Mouse (Mus musculus) splenic B cell, adult 2 months (primary cell): ENCODE results near the gene Gtdc1.

Experiments used
- DNase-seq: peaks from one replicate; pipeline ENCODE4 v3.0.0-alpha.2; 2011; ENCODE audit warnings: low read depth, low spot score
- H3K27me3 ChIP-seq: 2 replicates; pipeline ENCODE4 v1.6.1; 2012; ENCODE audit warnings: mild to moderate bottlenecking, low read length, moderate library complexity, mixed read lengths; ENCODE audit not compliant: control insufficient read depth, poor library complexity, insufficient read depth, severe bottlenecking
- H3K36me3 ChIP-seq: 2 replicates; pipeline ENCODE4 v1.6.1; 2012; ENCODE audit warnings: mild to moderate bottlenecking, low read length, moderate library complexity, mixed read lengths; ENCODE audit not compliant: control insufficient read depth, poor library complexity, insufficient read depth, severe bottlenecking

Gene Gtdc1

DNA sequence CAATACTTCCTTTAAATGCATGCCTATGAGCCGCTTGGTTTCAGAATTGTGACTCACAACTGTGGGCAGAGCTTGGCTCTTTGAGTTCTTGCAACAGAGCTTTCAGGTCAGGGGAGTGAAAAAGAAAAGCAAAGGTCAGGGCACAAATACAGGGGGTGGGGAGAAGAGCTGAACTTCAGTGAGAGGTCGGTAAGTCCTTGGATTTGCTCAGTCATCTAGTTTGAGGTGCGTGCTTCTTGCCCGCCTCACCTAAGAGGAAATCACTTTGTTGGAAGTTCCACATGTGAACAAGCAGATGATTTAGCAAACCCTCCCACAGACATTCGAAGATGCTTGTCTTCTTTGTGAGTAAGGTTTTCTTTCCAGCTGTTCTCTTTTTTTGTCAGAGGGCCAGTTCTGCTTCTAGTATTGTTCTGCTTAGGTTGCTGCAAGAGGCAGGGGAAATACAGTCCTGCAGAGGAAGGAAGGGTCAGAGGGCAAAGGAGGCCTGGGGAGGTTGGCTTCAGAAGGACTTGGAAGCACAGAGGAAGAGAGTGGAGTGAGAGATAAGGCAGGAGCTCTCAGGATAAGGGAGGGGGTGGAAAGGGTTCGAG, 25.5 kb upstream of the Gtdc1 start:
- Histone ChIP-seq H3K36me3 (no peaks in the 10 kb centered on the region), H3K27me3 (no peaks in the 10 kb centered on the region)
- peak; percentile 15 for DNase-seq

DNA sequence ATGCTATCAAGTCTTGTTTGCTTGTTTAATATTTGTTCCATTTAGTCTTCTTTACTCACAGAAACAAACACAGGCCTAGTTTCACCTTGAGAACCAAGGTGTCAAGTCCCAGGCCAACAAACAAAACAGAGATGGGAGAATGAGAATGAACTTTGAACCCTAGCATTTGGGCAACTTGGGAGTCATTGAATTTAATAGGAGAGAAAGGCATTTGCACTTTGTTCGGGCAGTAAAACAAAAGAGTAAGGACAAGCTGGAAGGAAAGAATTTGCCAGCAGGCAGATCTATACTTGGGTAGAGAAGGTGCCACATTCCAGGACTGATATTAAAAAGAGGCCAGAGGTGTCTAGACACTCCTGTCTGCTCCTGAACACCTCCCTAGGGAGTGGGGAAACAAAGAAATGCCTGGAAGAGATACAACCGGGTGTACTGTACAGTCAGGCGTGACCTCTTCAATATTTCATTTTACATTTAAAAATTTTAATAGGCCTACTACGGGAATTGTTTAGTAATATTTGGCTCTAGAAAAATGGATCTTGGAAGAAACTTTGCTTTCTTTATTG, 24.3 kb upstream of the Gtdc1 start:
- no peak for DNase-seq
- no peaks in the 10 kb centered on the region for H3K27me3 ChIP-seq
- H3K36me3 ChIP-seq: no peaks in the 10 kb centered on the region

DNA sequence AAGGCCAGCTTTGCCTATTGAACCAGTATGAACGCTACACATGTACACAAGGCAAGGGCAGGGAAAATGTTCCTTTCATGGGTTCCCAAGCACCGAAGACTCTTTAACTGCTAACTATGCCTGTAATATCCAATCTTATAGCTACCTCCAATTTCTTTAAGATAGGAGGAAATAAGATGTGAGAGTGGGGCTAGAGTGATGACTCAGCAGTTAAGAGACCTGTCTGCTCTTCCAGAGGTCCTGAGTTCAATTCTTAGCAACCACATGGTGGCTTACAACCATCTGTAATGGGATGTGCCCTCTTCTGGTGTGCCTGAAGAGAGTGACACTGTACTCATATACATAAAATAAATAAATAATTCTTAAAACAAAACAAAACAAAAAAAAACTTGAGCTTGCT, 17.2 kb upstream of the Gtdc1 start:
- no peak for DNase-seq
- Histone ChIP-seq H3K36me3 (no peaks in the 10 kb centered on the region), H3K27me3 (no peaks in the 10 kb centered on the region)

DNA sequence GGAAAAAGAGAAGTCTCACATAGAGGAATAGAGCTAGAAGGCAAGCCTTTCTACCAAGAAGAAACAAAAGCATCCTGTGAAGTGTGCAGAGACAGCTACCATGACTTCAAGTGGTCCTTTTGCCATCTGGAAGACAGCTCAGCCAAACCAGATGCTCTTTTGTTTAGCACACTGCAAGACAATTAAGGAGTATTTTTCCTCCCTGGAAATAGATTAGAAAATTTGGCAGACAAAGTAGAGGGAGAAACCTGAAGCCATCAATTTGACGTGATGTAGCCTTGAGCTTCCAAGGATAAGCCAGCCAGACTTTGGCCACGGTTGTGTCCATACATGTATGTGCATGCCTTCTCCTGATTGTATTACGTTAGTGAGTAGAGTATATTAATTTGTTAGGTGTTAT, 3.5 kb upstream of the Gtdc1 start:
- no peaks in the 10 kb centered on the region for H3K27me3 ChIP-seq
- no peak for DNase-seq
- no peaks in the 10 kb centered on the region for H3K36me3 ChIP-seq

DNA sequence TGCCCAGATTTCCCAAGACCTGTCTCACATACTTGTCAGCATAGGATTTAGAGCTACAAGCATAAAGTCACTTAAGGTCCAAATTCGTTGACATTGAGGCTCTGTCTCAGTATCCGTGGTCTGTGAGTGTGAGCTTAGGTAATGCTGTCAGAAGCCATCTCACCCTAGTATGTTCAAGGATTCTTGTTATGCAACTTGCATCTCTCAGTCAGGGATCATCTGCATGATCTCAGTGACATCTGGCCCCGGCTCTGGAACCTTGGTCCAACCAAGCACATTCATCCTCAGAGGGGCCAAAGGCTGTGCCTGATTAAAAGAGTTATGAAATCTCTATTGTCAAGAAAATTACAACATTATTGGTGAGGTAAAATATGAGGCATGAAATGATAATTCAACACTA, 1.2 kb upstream of the Gtdc1 start:
- DNase-seq: no peak
- H3K27me3 ChIP-seq: no peaks in the 10 kb centered on the region
- H3K36me3 ChIP-seq: no peaks in the 10 kb centered on the region

DNA sequence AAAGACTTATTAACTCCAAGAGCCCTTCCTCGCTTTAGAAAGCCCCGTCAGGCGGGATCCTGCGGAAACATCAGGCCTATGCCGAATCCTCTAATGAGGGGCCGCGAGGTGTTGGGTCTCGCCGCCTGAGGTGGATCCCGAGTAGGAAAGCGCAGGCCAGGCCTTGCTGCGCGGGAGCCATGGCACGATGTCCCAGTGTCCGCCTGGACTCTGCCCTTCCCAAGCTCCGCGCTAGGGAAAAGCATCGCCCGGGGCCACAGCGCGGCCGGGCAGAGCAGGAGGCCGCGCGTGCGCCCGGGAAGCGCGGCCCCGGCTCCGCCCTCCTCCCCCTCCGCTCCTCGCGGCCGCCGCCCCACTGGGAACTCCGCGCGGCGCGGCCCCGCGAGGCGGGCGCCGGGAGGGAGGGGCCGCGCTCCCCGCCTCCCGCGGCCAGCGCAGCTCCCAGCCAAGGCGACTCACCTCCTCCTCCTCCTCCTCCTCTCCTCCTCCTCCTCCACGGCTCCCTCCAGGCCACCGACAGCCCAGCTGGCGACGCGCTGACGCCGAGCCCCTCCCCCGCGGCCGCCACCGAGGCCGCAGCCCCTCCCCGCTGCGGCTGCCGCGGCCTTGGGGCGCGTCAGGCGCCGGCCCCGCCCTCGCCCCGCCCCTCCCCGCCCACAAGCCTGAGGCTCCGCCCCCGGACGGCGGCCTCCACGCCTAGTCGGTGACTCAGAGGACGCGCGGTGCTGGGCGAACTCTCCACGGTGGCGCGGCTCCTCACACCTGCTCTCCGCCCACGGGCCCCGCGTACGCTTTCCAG, 575 bp downstream of the Gtdc1 start:
- Histone ChIP-seq H3K27me3 (no peaks in the 10 kb centered on the region), H3K36me3 (no peaks in the 10 kb centered on the region)
- peak; percentile 94 for DNase-seq

DNA sequence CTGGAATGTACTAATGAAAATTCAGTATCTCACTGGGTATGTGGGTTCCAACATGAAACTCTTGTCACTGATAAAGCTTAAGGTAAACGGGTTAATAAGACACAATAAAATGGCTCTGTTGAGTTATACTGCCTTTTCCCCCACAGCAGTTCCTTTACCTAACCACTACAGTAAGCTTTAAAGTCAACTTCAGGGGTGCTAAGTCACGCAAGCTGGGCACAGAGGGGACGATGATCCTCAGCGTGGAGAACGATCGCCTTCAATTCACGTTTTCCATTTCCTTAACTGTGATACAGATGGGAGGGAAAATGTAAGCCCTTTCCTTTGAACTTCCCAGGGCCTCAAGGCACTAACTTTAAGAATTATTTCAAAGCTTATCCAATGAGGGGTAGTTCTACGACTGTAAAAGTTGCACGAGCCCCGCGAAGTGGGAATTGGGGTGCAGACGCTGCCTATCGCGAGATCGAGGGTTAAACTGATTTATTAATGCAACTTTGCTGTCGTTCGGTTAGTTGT, 1.2 kb downstream of the Gtdc1 start:
- Histone ChIP-seq H3K36me3 (no peaks in the 10 kb centered on the region), H3K27me3 (no peaks in the 10 kb centered on the region)
- DNase-seq: peak; percentile 55

DNA sequence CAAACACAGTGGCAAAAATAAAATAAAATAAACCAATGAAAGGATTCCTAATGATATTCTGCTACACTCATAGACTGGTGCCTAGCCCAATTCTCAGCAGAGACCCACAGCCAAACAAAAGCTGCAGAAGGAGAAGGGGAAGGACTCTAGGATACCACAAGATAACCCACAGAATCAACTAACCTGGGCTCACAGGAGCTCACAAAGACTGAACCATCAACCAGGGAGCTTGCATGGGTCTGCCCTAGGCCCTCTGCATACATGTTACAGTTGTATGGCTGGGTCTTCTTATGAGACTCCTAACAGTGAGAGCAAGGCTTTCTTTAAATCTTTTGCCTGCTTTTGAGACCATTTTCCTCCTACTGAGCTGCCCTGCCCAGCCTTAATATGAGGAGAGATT, 2.8 kb downstream of the Gtdc1 start:
- H3K27me3 ChIP-seq: no peaks in the 10 kb centered on the region
- no peak for DNase-seq

DNA sequence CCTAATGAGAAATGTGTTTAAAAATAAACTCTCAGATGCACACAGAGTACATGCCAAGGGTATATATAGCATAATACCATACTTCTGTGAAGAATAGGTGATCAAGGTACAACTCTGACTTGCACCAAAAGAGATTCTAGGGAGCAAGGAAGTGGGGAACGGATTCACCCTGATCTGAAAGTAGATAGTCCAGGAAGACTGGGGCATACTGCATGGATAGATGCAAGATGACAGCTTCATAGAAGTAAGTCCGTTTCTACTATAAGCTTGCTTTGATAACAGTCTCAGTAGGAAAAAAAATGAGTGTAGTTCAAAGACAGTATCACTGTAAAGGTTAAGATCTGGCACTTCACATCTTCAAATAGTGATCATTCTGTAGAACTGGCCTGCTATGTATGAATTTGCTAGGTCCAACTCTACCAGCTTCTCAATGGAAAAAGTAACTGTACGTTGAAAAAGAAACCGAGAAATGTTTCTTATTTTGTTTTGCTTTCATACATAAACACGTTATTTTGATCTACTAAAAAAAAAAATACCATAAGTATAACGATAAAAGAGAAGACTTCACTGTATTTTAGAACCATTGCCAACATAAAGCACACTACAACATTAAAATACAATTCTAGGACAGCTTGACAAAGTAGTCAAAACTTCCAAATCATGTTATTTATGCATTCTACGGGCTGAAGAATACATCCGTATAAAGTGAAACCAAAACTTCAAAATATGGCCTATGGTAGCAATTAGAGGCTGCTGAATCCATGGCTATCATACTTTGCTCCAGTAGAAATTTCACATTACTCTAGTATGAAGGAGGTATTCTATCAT, 4.2 kb downstream of the Gtdc1 start:
- DNase-seq: peak; percentile 27
- Histone ChIP-seq H3K27me3 (no peaks in the 10 kb centered on the region), H3K36me3 (no peaks in the 10 kb centered on the region)

More for the DNA sequence above, 2.8 kb downstream of the Gtdc1 start:
- H3K36me3 ChIP-seq: no peaks in the 10 kb centered on the region

DNA sequence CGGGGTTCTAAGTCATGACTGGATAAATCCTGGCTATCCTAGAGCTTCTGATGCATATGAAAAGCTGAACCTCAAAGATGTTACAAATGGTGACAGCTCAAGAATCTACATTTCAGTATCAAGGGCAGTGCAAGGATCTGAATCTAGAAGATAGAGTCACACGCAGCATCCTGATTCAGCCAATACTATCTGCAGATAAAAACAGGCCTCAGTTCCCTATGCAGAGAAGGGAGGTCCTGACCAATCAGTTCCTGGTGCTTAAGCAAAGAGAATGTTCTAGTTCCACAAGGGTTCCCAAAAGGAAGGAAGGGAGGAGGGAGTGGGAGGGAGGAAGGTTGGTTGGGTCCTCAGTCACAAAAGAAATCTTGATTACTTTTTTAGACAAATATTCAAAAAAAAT, 5.0 kb downstream of the Gtdc1 start:
- H3K27me3 ChIP-seq: no peaks in the 10 kb centered on the region
- no peaks in the 10 kb centered on the region for H3K36me3 ChIP-seq
- DNase-seq: no peak

DNA sequence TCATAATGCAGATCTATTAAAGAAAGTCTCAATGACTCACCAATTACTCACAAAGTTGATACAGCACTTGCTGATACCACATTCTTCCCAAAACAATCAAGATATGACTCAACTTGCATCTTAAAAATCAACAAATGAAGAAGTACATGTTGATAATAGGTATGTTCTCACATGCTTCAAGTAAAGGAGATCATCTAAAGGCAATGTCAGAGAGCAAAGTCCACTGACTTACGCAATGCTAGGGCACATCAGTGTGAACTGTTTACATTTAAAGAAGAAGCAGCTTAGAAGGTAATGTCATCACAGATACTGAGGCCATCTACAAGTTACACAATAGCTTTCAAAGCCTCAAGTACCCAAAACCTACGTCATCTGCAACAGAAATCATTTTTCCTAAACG, 7.0 kb downstream of the Gtdc1 start:
- H3K27me3 ChIP-seq: no peaks in the 10 kb centered on the region
- no peak for DNase-seq

DNA sequence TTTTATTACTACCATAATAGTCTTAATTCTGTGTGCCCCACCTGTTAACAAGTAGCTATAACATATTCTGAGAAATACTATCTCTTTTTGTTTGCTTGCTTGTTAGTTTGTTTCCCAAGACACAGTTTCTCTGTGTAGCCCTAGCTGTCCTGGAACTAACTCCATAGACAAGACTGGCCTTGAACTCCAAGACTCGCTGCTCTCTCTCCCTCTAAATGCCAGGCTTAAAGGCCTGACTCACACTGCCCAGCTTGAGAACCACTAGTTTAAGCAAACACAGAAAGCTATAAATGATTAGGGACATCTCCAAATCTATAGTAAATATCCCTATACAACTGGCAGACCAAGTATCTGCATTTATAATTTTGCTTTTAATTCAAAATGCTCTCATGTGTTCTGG, 8.1 kb downstream of the Gtdc1 start:
- DNase-seq: no peak
- H3K27me3 ChIP-seq: no peaks in the 10 kb centered on the region
- no peaks in the 10 kb centered on the region for H3K36me3 ChIP-seq

More for the DNA sequence above, 7.0 kb downstream of the Gtdc1 start:
- no peaks in the 10 kb centered on the region for H3K36me3 ChIP-seq

DNA sequence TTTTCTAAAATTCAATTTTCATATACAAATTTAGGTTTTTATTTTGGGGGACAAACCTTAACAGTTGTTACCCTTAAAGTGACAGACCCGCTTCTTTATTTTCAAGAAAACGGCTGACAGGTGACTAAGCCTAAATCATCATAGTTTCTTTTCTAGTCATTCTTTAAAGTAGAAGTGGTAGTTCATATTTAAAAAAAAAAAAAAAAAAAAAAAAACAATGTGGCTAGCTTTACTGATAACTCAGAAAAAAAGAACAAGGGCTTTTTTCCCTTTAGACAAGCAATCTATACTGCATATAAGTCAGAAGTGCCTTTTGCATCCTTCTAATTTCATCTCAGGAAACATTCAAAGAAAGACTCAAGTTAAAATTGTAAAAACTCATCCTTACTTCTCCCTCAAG, 8.7 kb downstream of the Gtdc1 start:
- H3K36me3 ChIP-seq: no peaks in the 10 kb centered on the region
- no peaks in the 10 kb centered on the region for H3K27me3 ChIP-seq
- DNase-seq: no peak

DNA sequence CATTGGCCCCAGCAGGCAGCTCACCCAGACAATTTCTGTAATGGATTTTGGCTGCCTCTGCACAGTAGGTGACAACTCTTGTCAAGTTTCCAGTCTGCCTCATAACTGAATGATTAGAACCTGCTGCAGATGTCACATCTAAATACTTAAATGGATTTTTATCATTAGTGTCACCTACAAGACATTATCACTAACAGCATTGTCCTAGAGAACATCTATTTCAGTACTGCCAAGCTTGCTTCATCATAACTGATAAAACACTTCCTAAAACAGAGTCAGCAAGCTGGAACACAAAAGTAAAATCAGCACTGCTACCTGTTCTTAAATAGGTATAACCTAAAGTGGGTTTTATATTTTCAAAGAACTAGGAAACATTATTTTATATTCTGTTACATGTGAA, 11.2 kb downstream of the Gtdc1 start:
- no peak for DNase-seq
- Histone ChIP-seq H3K27me3 (no peaks in the 10 kb centered on the region), H3K36me3 (no peaks in the 10 kb centered on the region)

DNA sequence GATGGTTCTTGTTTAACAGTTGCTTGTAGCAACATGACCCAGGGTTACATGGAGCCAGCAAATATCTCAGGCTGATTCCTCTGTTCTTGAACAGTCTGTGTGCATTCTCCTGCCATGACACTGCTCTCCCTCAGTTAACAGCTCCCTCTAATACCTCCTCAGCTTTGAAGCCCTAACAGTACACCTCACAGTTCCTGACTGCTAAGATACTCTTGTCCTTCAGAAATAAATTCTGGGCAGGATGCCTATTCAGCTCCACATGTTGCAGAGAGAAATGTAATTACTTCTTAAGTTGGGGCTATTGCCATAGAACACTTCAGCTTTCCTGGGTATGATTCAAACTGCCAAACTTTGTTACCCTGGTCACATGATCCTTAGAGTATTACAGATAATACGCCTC, 29.7 kb downstream of the Gtdc1 start:
- H3K27me3 ChIP-seq: no peaks in the 10 kb centered on the region
- H3K36me3 ChIP-seq: no peaks in the 10 kb centered on the region
- DNase-seq: no peak
